15 mouse cellular contexts compared by ENCODE assay signal in genomic region chr14:31232404-31233069, GRCm38 (mm10). TPM values are rescaled to one million over a fixed set of nuclear protein-coding genes. Genes with fewer than 3 reads are reported as not detected.
DNase-seq lines count a peak whose midpoint lies in the region; ATAC-seq and TF ChIP-seq lines count a peak whose summit lies in the region.
"Had no signal": no experiment of that assay in that cellular context is flagged by ENCODE, and none has a peak within 500 bp of the region (broad histone marks: within the 10 kb centered on the region; RNA-seq: fewer than 3 reads in every experiment).

No protein-coding gene starts in this region.

- intact Hi-C loops in gastrocnemius, adult 2 months (cut with DNase I), result no loop called here

- H3K9me3 ChIP-seq in kidney, embryonic 14.5 days (ENCODE audit: control insufficient read depth, low read length), result no peaks in the 10 kb centered on the region
- H3K9me3 ChIP-seq: hindbrain, embryonic 12.5 days had no signal

- no peak overlapping the region for H3K9ac ChIP-seq in kidney, embryonic 14.5 days (ENCODE audit: low read depth, low read length)
- H3K9ac ChIP-seq: hindbrain, embryonic 12.5 days; lung, embryonic 14.5 days had no signal

- no peaks in the 10 kb centered on the region for H3K27me3 ChIP-seq in kidney, adult 2 months (replicated peaks; ENCODE audit: control insufficient read depth, insufficient read depth, low read length)
- no peaks in the 10 kb centered on the region for H3K27me3 ChIP-seq in kidney, embryonic 14.5 days (ENCODE audit: control insufficient read depth, insufficient read depth, low read length)
- H3K27me3 ChIP-seq in spleen, adult 2 months (ENCODE audit: control insufficient read depth, insufficient read depth, low read length), result no peaks in the 10 kb centered on the region
- H3K27me3 ChIP-seq: hindbrain, embryonic 12.5 days had no signal

- 75% methylated on average over 13 of the region's 13 CpGs for WGBS in kidney, adult 2 months
- 87% methylated on average over 13 of the region's 13 CpGs for WGBS in kidney, embryonic 14.5 days
- WGBS in spleen, adult 2 months, result 58% methylated on average over 13 of the region's 13 CpGs

- H3K4me2 ChIP-seq in kidney, embryonic 14.5 days (replicated peaks; ENCODE audit: low read depth, low read length), result no peak overlapping the region
- H3K4me2 ChIP-seq: hindbrain, embryonic 12.5 days; lung, embryonic 14.5 days had no signal

- peak overlapping the region; percentile 81 for H3K27ac ChIP-seq in gastrocnemius, adult 2 months
- H3K27ac ChIP-seq in kidney, adult 2 months (ENCODE audit: insufficient read depth, low read depth, low read length), result peak overlapping the region; percentile 72
- H3K27ac ChIP-seq in kidney, embryonic 14.5 days (ENCODE audit: low read depth, low read length), result no peak overlapping the region
- 0 out of 2 replicates have a peak overlapping the region, but pooled peaks have one; percentile 12 for H3K27ac ChIP-seq in spleen, adult 2 months (ENCODE audit: insufficient read depth, low read length)
- H3K27ac ChIP-seq: hindbrain, embryonic 12.5 days had no signal

- TF ChIP-seq POLR2A in kidney, adult 2 months (IDR thresholded peaks at IDR 0.05; ENCODE audit: low read depth, low read length), result no peak
- TF ChIP-seq POLR2A in spleen, adult 2 months (IDR thresholded peaks at IDR 0.05; ENCODE audit: low read depth, low read length), result no peak

- no peak for DNase-seq in gastrocnemius, adult 2 months
- DNase-seq in gastrocnemius, postnatal 4 days (ENCODE audit: low spot score in 2 of 2), result no peak
- DNase-seq in kidney, adult 2 months, result peak; percentile 50
- DNase-seq in spleen, adult 2 months (ENCODE audit: low read depth in 1 of 2, low spot score in 2 of 2), result no peak
- DNase-seq in spleen, postnatal 4 days (ENCODE audit: low spot score in 2 of 2), result no peak
- DNase-seq in lung, postnatal 36 days, result peak; percentile 33
- no peak for DNase-seq in cerebellum, adult 8-10 months
- DNase-seq: B cell, adult 2 months; cerebellum, adult 11 months; thymus, postnatal 25 days had no signal

- TF ChIP-seq CTCF in gastrocnemius, adult 2 months (IDR thresholded peaks at IDR 0.05), result no peak
- TF ChIP-seq CTCF in kidney, adult 2 months (conservative IDR thresholded peaks at IDR 0.05; ENCODE audit: insufficient read depth, insufficient read length, low read depth, low read length), result no peak
- no peak for TF ChIP-seq CTCF in spleen, adult 2 months (IDR thresholded peaks at IDR 0.05; ENCODE audit: extremely low read depth, insufficient read depth, insufficient read length, insufficient replicate concordance)

- H3K36me3 ChIP-seq in kidney, adult 2 months (ENCODE audit: control insufficient read depth, insufficient read depth, low read length), result no peaks in the 10 kb centered on the region
- no peaks in the 10 kb centered on the region for H3K36me3 ChIP-seq in kidney, embryonic 14.5 days (ENCODE audit: control insufficient read depth, insufficient read depth, low read length)
- H3K36me3 ChIP-seq in spleen, adult 2 months (ENCODE audit: control insufficient read depth, insufficient read depth, low read length), result 0 out of 2 replicates have a peak, but pooled peaks cover under 1% of the 10 kb centered on the region

- no peaks in the 10 kb centered on the region for H3K4me1 ChIP-seq in kidney, adult 2 months (ENCODE audit: control insufficient read depth, insufficient read depth, low read length)
- peaks cover 26% of the 10 kb centered on the region for H3K4me1 ChIP-seq in kidney, embryonic 14.5 days (ENCODE audit: control insufficient read depth, insufficient read depth, low read length)
- peaks cover 26% of the 10 kb centered on the region; the same call in 1 of the 2 replicates for H3K4me1 ChIP-seq in spleen, adult 2 months (ENCODE audit: control insufficient read depth, insufficient read depth, insufficient read length)

- H3K4me3 ChIP-seq in gastrocnemius, adult 2 months, result peak overlapping the region; percentile 29
- no peak overlapping the region for H3K4me3 ChIP-seq in kidney, adult 2 months (ENCODE audit: insufficient read depth, low read depth, low read length)
- H3K4me3 ChIP-seq in kidney, embryonic 14.5 days (ENCODE audit: low read length), result no peak overlapping the region
- H3K4me3 ChIP-seq in spleen, adult 2 months (ENCODE audit: extremely low read depth, insufficient read depth, insufficient read length), result no peak overlapping the region
- H3K4me3 ChIP-seq: hindbrain, embryonic 12.5 days had no signal

- no peak for ATAC-seq in kidney, embryonic 14.5 days (ENCODE audit: low FRiP score, low TSS enrichment)

RNA-seq across cellular contexts. Expression of gene Sema3g, which starts 14.9 kb away (rescaled TPM):
- total RNA-seq in gastrocnemius, adult 2 months (2021), result 1 to 10 TPM; 7.0 to 8.3 TPM
- total RNA-seq in gastrocnemius, postnatal 4 days (2021), result 10 to 100 TPM; 11.5 to 11.6 TPM
- 34.2 and 38.8 TPM in 2 replicates for polyA plus RNA-seq in kidney, adult 2 months (2012; rRNA removed)
- polyA plus RNA-seq in kidney, embryonic 14.5 days (2014; fragmentation: Nextera tagmentation; extraction: Ambion mirVana), result 0.56 and 0.64 TPM in 2 replicates
- 4.0 and 4.3 TPM in 2 replicates for polyA plus RNA-seq in spleen, adult 2 months (2012; rRNA removed)
- total RNA-seq: common myeloid progenitor, adult 5-6 weeks had no signal

RNA-seq across cellular contexts. Expression of gene Nisch, which starts 15.8 kb away (rescaled TPM):
- total RNA-seq in gastrocnemius, adult 2 months (2021), result 10 to 100 TPM; 60.8 to 70.3 TPM
- 100 to 1,000 TPM; 258 to 277 TPM for total RNA-seq in gastrocnemius, postnatal 4 days (2021)
- 244 and 277 TPM in 2 replicates for polyA plus RNA-seq in kidney, adult 2 months (2012; rRNA removed)
- polyA plus RNA-seq in kidney, embryonic 14.5 days (2014; fragmentation: Nextera tagmentation; extraction: Ambion mirVana), result 259 and 375 TPM in 2 replicates
- 257 and 263 TPM in 2 replicates for polyA plus RNA-seq in spleen, adult 2 months (2012; rRNA removed)

RNA-seq across cellular contexts. Expression of gene Phf7, which starts 18.6 kb away (rescaled TPM):
- total RNA-seq in gastrocnemius, adult 2 months (2021), result 1 to 10 TPM; 7.3 to 8.9 TPM
- 1 to 10 TPM; 7.3 to 9.4 TPM for total RNA-seq in gastrocnemius, postnatal 4 days (2021)
- polyA plus RNA-seq in kidney, adult 2 months (2012; rRNA removed), result 7.3 and 7.5 TPM in 2 replicates
- 12.4 and 14.7 TPM in 2 replicates for polyA plus RNA-seq in kidney, embryonic 14.5 days (2014; fragmentation: Nextera tagmentation; extraction: Ambion mirVana)
- 4.9 and 6.3 TPM in 2 replicates for polyA plus RNA-seq in spleen, adult 2 months (2012; rRNA removed)

RNA-seq across cellular contexts. Expression of gene Bap1, which starts 18.7 kb away (rescaled TPM):
- 10 to 100 TPM; 46.7 to 48.0 TPM for total RNA-seq in gastrocnemius, adult 2 months (2021)
- total RNA-seq in gastrocnemius, postnatal 4 days (2021), result 10 to 100 TPM; 49.3 to 53.2 TPM
- polyA plus RNA-seq in kidney, adult 2 months (2012; rRNA removed), result 58.9 and 65.9 TPM in 2 replicates
- 60.0 and 90.3 TPM in 2 replicates for polyA plus RNA-seq in kidney, embryonic 14.5 days (2014; fragmentation: Nextera tagmentation; extraction: Ambion mirVana)
- polyA plus RNA-seq in spleen, adult 2 months (2012; rRNA removed), result 31.8 and 40.6 TPM in 2 replicates

RNA-seq across cellular contexts. Expression of gene Tnnc1, which starts 24.4 kb away (rescaled TPM):
- 1,000 to 10,000 TPM in 1 of 2 experiments, 100 to 1,000 TPM in 1; 386 to 1,185 TPM for total RNA-seq in gastrocnemius, adult 2 months (2021)
- total RNA-seq in gastrocnemius, postnatal 4 days (2021), result 100 to 1,000 TPM; 337 to 379 TPM
- polyA plus RNA-seq in kidney, adult 2 months (2012; rRNA removed), result 2.1 and 9.1 TPM in 2 replicates
- 3.0 and 3.9 TPM in 2 replicates for polyA plus RNA-seq in kidney, embryonic 14.5 days (2014; fragmentation: Nextera tagmentation; extraction: Ambion mirVana)
- polyA plus RNA-seq in spleen, adult 2 months (2012; rRNA removed), result 0.18 and 0.62 TPM in 2 replicates
- total RNA-seq: common myeloid progenitor, adult 5-6 weeks; neutrophil, adult 5-6 weeks had no signal

Comparison
In these comparisons a context has a peak if more than half of its experiments do, and no peak if none do; other contexts are left out.
1. DNase-seq: peak in kidney, adult 2 months (single experiment) and lung, postnatal 36 days (single experiment); none in gastrocnemius, adult 2 months (single experiment), gastrocnemius, postnatal 4 days (0 of 2), spleen, adult 2 months (0 of 2), spleen, postnatal 4 days (0 of 2) and cerebellum, adult 8-10 months (single experiment).